Mouse (Mus musculus) lung, adult 2 months (tissue): ENCODE measurements around the gene Ift140.

Experiments used
- CTCF ChIP-seq: fragments of 200-500 bp; IDR thresholded peaks from 2 replicates; pipeline ENCODE4 v1.5.1; 2011; ENCODE audit warnings: mild to moderate bottlenecking, low read length, control low read depth; ENCODE audit not compliant: insufficient read depth
- POLR2A ChIP-seq: fragments of 200-500 bp; IDR thresholded peaks from 2 replicates; pipeline ENCODE4 v1.6.1; 2011; ENCODE audit warnings: low read depth, mild to moderate bottlenecking, control low read depth, low read length, borderline replicate concordance; ENCODE audit errors: extremely low read depth

DNA sequence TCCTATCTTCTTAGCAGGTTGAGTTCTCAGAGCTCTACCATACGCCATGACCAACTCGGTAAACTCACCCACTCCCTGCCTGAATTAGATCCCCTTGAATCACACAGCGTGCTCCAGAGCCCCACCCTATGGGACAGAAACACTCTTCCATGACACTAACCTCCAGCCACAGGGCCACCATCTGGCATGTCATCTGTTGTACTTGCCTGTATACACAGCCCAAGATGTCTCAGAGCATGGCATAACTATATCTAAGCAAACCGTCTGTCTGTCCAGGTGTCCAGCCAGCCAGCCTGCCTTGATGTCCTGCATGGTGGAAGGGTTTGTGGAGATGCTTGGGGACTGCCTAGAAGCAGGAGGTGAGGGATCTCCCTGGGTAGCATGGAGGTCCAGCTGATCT, 61.0 kb downstream of the Ift140 start:
- TF ChIP-seq CTCF (no peak), POLR2A (no peak)
